Mouse (Mus musculus) stomach, postnatal 0 days (tissue): Measurements from ENCODE around the gene Osbpl8. TPM values are rescaled to one million over a fixed set of nuclear protein-coding genes. Genes with fewer than 3 reads are reported as not detected.
A peak's percentile ranks its signal among the peaks of the same experiment; 100 is the strongest.

Experiments used
- ATAC-seq: fragments of 200-750 bp; cut with Nextera tagmentation; 2 replicates; pipeline ENCODE4 v1.8.0; 2017; ENCODE audit not compliant: low FRiP score, low TSS enrichment
- DNase-seq: peaks from one replicate; pipeline ENCODE4 v3.0.0-alpha.2; 2016; ENCODE audit warnings: low spot score
- H3K27ac ChIP-seq: fragments of 300-500 bp; sonication (generic); replicated peaks from 2 replicates; pipeline ENCODE4 v1.5.1; 2014; ENCODE audit warnings: mild to moderate bottlenecking, control low read depth
- H3K27me3 ChIP-seq: fragments of 300-500 bp; sonication (generic); 2 replicates; pipeline ENCODE4 v1.6.1; 2014; ENCODE audit warnings: low read length; ENCODE audit not compliant: control insufficient read depth, insufficient read depth
- H3K36me3 ChIP-seq: fragments of 300-500 bp; sonication (generic); 2 replicates; pipeline ENCODE4 v1.6.1; 2014; ENCODE audit warnings: low read length, mixed read lengths; ENCODE audit not compliant: control insufficient read depth, insufficient read depth
- H3K4me1 ChIP-seq: fragments of 300-500 bp; sonication (generic); replicated peaks from 2 replicates; pipeline ENCODE4 v1.6.1; 2014; ENCODE audit warnings: antibody characterized with exemption; ENCODE audit not compliant: control insufficient read depth, insufficient read depth
- H3K4me2 ChIP-seq: fragments of 300-500 bp; sonication (generic); replicated peaks from 2 replicates; pipeline ENCODE4 v1.6.1; 2014; ENCODE audit warnings: low read depth, mild to moderate bottlenecking, control low read depth, moderate library complexity
- H3K4me3 ChIP-seq: fragments of 300-500 bp; sonication (generic); 2 replicates; pipeline ENCODE4 v1.5.1; 2014; ENCODE audit warnings: low read depth, low read length, control low read depth
- H3K9ac ChIP-seq: fragments of 300-500 bp; sonication (generic); 2 replicates; pipeline ENCODE4 v1.6.1; 2014; ENCODE audit warnings: mild to moderate bottlenecking, low read length, control low read depth, mixed read lengths
- H3K9me3 ChIP-seq: fragments of 300-500 bp; sonication (generic); 2 replicates; pipeline ENCODE4 v1.6.1; 2016; ENCODE audit warnings: low read length; ENCODE audit not compliant: control insufficient read depth
- CTCF ChIP-seq: IDR thresholded peaks from 2 replicates; pipeline ENCODE4 v1.5.1; 2016; ENCODE audit warnings: antibody characterized with exemption, low read depth, mild to moderate bottlenecking, moderate library complexity
- EP300 ChIP-seq: optimal IDR thresholded peaks from 2 replicates; pipeline ENCODE3; 2016; ENCODE audit warnings: antibody characterized with exemption
- WGBS: fragments of 180-500 bp; shearing (Covaris S2); extraction: QIAGEN DNeasy Blood & Tissue Kit; methylation state at CpG from one replicate; pipeline ENCODE4 v1.1.7; 2014; 5-methylcytosine and 5-hydroxymethylcytosine counted together
- polyA plus RNA-seq: library from polyadenylated mRNA; unstranded; fragments of >200 nt; fragmentation: Nextera tagmentation; extraction: Ambion mirVana; gene quantifications from 2 replicates; pipeline ENCODE4 v1.2.1, GENCODE M21; 2015

The Osbpl8 gene
- polyA plus RNA-seq, 1 experiment from 2014 or later: 5.1 TPM

GRCm38 (mm10) chr10:111308850-111309501, 144.4 kb downstream of the Osbpl8 start:
- H3K27ac ChIP-seq: no peak overlapping the region
- no peak overlapping the region for H3K4me2 ChIP-seq
- H3K9ac ChIP-seq: no peak overlapping the region
- TF ChIP-seq EP300: no peak
- TF ChIP-seq CTCF: no peak
- H3K4me1 ChIP-seq: no peaks in the 10 kb centered on the region
- H3K27me3 ChIP-seq: no peaks in the 10 kb centered on the region
- DNase-seq (peak; percentile 4), ATAC-seq (no peak)
- H3K9me3 ChIP-seq: no peaks in the 10 kb centered on the region
- H3K4me3 ChIP-seq: no peak overlapping the region
- no peaks in the 10 kb centered on the region for H3K36me3 ChIP-seq
- 88% methylated on average over 13 of the region's 13 CpGs for WGBS

- WGBS: 53% methylated on average over 6 of the region's 6 CpGs
- Histone ChIP-seq H3K4me3 (no peak overlapping the region), H3K9ac (no peak overlapping the region), H3K36me3 (no peaks in the 10 kb centered on the region), H3K4me1 (no peaks in the 10 kb centered on the region), H3K9me3 (no peaks in the 10 kb centered on the region), H3K27me3 (no peaks in the 10 kb centered on the region), H3K27ac (no peak overlapping the region), H3K4me2 (no peak overlapping the region)
- DNase-seq: no peak
- no peak for ATAC-seq
- TF ChIP-seq EP300 (no peak), CTCF (no peak)
Measured at GRCm38 (mm10) chr10:111313282-111313681, 148.7 kb downstream of the Osbpl8 start.

GRCm38 (mm10) chr10:111314636-111315395, 150.3 kb downstream of the Osbpl8 start:
- no peak overlapping the region for H3K4me3 ChIP-seq
- H3K9ac ChIP-seq: no peak overlapping the region
- no peaks in the 10 kb centered on the region for H3K36me3 ChIP-seq
- ATAC-seq: no peak
- H3K4me1 ChIP-seq: no peaks in the 10 kb centered on the region
- TF ChIP-seq EP300: no peak
- 77% methylated on average over 10 of the region's 10 CpGs for WGBS
- no peaks in the 10 kb centered on the region for H3K27me3 ChIP-seq
- no peaks in the 10 kb centered on the region for H3K9me3 ChIP-seq
- no peak overlapping the region for H3K27ac ChIP-seq
- no peak for DNase-seq
- no peak overlapping the region for H3K4me2 ChIP-seq

GRCm38 (mm10) chr10:111315940-111316339, 151.4 kb downstream of the Osbpl8 start:
- 84% methylated on average over 3 of the region's 3 CpGs for WGBS
- no peak overlapping the region for H3K4me3 ChIP-seq

GRCm38 (mm10) chr10:111318021-111318420, 153.5 kb downstream of the Osbpl8 start:
- Histone ChIP-seq H3K4me1 (no peaks in the 10 kb centered on the region), H3K9me3 (no peaks in the 10 kb centered on the region), H3K4me2 (no peak overlapping the region), H3K36me3 (no peaks in the 10 kb centered on the region), H3K27ac (no peak overlapping the region), H3K9ac (no peak overlapping the region), H3K4me3 (no peak overlapping the region), H3K27me3 (no peaks in the 10 kb centered on the region)
- WGBS: 59% methylated on average over 3 of the region's 3 CpGs
- TF ChIP-seq EP300 (no peak), CTCF (no peak)
- DNase-seq (no peak), ATAC-seq (no peak)

More at GRCm38 (mm10) chr10:111315940-111316339, 151.4 kb downstream of the Osbpl8 start:
- Histone ChIP-seq H3K27me3 (no peaks in the 10 kb centered on the region), H3K4me1 (no peaks in the 10 kb centered on the region), H3K36me3 (no peaks in the 10 kb centered on the region), H3K4me2 (no peak overlapping the region), H3K9me3 (no peaks in the 10 kb centered on the region), H3K27ac (no peak overlapping the region), H3K9ac (no peak overlapping the region)
- no peak for ATAC-seq
- TF ChIP-seq EP300 (no peak), CTCF (no peak)
- no peak for DNase-seq
